Mouse (Mus musculus): ENCODE results near the gene Clns1a.
A peak's percentile ranks its signal among the peaks of the same experiment; 100 is the strongest.

The Clns1a gene

DNA sequence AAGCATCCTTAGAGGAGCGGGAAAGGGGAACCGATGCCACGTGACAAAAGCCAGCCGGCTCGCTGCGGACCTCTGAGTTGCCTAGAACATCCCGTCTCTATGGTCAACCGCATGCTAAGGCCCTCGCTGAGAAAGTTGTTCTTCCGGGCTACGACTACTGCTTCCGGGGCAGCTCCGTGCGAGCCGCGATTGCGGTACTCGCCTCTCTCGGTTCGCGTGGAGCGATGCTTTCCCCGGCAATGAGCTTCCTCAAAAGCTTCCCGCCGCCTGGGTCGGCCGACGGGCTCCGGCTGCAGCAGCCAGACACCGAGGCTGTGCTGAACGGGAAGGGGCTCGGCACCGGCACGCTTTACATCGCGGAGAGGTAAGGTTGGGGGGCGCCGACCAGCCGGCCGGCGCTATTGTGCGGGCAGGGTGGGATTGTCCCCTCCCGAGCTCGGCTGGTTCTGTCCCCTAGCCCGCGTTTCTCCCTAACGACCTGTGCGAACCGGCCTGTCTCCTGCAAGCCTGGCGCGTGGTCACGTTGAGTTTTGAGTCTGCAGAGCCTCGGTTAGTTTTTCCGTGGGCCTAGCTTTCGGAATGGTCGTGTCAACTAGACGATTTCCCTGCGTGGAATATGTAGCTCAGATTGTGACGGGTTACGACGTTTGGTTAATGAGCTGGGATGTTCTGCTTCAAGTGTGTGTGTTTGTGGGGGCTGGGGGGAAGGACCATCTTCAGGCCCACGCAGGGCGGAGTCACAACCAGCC, at the start of gene Clns1a:
Gene Clns1a, plus strand, starts transcription at position 129 of the 749 bp plus-strand sequence.
- DNase-seq (ENCODE audit: low read depth) = peak; percentile 65

GRCm38 (mm10) chr7:97647656-97648055, 48.8 kb upstream of the Clns1a start:
- no peak for DNase-seq (ENCODE audit: low read depth)

- no peak for DNase-seq (ENCODE audit: low read depth)
Measured at GRCm38 (mm10) chr7:97650729-97651128, 45.7 kb upstream of the Clns1a start.

- no peak for DNase-seq (ENCODE audit: low read depth)
Measured at GRCm38 (mm10) chr7:97656144-97656543, 40.3 kb upstream of the Clns1a start.

- DNase-seq (ENCODE audit: low read depth) = no peak
Measured at GRCm38 (mm10) chr7:97661634-97662033, 34.8 kb upstream of the Clns1a start.

GRCm38 (mm10) chr7:97679239-97679638, 17.2 kb upstream of the Clns1a start:
- peak; percentile 0 for DNase-seq (ENCODE audit: low read depth)

GRCm38 (mm10) chr7:97687831-97688230, 8.6 kb upstream of the Clns1a start:
- no peak for DNase-seq (ENCODE audit: low read depth)

DNA sequence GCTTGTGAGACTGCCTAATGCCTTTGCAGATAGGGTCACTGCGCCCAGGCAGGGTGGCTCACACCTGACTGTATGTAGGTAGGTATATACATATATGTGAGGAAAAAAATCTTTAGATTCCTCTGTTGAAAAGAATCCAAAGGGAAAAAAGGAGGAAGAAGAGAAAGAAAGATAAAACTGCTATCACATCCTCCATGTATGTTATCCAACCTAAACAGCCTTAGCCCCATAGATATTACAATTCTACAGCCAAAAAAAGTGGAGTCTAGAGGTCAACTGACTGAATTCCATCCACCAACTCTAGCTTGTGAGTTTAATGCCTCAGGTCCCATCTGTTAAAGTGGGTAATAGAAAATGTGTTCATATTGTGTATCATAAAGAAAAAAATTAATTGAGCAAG, 993 bp upstream of the Clns1a start:
- no peak for DNase-seq (ENCODE audit: low read depth)

DNA sequence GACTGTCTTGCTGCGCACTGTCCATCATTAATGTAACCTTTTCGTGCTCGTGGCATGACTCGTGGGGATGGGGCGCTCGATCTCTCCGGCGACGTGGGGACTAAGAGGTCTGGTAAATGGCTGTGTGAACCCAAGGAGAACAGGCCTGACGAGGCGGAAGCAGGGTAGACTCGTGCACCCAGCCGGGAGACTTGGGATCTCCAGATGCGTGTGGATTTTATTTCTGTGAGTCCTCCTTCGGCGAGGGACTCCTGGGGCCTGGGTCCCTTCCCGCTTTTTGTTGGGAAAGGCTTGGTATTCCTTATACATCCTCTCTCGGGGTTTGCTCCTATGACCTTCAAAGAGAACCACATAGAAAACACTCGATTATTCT, 315 bp upstream of the Clns1a start:
- DNase-seq (ENCODE audit: low read depth) = no peak

DNA sequence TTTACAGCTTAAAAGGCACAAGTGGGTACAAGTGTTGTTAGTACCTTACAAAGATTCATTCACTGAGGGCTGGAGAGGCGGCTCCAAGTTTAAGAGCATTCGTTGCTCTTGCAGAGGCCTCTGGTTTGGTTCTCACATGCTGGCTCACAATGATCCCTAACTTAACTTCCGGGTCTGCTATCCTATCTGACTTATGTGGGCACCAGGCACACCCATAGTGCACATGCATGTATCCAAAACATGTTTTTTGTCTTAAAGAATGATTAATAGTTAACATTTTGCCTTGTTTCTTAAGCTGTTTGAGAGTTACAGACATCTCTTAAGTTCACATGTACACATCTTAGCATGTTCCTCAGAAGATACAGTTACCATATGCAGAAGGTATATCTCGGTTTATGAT, 3.7 kb downstream of the Clns1a start:
- DNase-seq (ENCODE audit: low read depth) = no peak

DNA sequence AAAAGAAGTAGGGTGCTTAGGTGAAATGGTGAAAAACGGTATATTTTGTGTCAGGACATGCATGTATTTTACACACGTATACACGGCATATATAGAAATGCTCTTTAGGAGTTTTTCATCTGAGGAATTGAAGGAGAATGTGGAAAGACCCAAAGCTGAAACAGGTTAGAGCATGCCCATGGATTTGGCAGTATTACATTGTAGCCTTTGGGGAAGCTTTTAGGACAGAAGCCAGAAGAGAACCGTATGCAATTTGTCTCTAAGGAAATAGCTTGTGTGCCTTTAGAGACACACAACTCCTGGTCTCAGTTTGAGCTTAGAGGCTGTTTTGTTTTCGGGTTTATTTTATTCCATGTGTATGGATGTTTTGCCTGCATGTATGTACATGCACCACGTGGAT, 4.7 kb downstream of the Clns1a start:
- no peak for DNase-seq (ENCODE audit: low read depth)

- DNase-seq (ENCODE audit: low read depth) = no peak
Measured at GRCm38 (mm10) chr7:97707123-97707522, 10.7 kb downstream of the Clns1a start.

- peak; percentile 53 for DNase-seq (ENCODE audit: low read depth)
Measured at GRCm38 (mm10) chr7:97707809-97708208, 11.4 kb downstream of the Clns1a start.

DNA sequence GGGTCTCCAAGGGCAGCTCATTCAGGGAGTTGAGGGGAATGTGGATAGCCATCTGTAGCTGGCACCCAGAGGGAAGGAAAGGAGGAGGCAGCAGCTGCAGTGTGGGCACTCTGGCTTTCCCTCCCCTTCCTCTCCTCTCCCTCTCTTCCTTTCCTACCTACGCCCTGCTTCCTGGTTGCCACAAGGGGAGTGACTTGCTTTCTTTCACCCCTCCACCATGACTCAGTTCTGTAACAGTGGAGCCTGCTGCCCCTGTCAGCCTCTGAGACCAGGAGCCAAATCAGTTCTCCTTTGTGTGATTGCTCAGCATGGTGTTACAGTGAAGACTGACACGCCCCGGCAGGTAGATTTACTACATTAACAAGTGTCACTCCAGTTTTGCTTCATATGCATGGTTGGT, 12.8 kb downstream of the Clns1a start:
- no peak for DNase-seq (ENCODE audit: low read depth)

DNA sequence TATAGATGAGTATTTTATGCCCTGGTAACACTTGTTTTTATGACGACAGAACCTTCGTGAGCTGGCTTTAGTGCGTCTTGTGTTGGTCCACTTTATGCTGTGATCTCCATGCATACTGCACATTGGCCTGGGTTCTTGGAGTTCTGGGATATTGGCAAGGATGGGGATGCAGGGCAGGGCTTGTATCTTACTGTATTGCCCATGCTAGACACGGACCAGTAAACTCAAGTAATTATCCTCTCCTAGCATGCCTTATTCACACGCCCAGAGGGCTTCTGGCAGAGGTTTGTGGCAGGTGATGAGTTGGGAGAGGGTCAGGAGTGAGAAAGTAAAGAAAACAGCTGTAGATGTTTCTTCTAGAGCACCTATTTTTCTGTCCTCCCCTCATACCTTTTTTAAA, 18.2 kb downstream of the Clns1a start:
- DNase-seq (ENCODE audit: low read depth) = no peak

DNA sequence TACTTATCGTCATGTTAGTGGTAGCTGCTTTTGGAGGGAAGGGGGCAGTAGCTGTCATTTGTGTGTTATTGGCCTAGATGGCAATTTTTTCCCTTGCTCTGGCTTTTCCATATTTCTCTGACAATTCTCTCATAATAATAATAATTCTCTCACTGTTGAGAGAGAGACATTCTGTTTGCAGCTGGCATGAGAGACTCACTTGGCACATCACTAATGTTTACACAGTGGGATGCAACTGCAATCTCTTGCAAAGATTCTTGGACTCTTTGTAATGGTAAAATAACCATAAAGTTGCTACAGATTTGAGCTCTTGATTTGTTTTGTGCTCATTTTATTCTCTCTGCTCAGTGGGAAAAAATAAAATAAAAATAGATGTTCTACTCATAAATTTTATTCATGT, 20.9 kb downstream of the Clns1a start:
- no peak for DNase-seq (ENCODE audit: low read depth)

DNA sequence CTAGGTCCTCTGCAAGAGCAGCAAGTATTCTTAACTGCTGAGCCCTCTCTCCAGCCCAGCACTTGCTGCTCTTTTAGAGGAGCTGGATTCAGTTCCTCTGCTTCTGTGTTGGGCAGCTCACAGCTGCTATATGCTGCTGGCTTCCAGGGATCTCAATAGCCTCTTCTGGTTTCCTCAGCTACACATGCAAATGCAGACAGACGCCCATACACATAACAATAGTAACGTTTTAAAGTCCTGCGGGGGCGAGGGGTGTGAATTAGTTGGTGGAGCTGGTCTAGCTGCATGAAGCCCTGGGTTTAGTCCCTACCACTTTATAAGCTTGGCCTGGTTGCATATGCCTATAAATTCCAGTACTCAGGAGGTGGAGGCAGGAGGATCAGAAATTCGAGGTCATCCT, 22.6 kb downstream of the Clns1a start:
- DNase-seq (ENCODE audit: low read depth) = no peak

- DNase-seq (ENCODE audit: low read depth) = no peak
Measured at GRCm38 (mm10) chr7:97720109-97720508, 23.7 kb downstream of the Clns1a start.

DNA sequence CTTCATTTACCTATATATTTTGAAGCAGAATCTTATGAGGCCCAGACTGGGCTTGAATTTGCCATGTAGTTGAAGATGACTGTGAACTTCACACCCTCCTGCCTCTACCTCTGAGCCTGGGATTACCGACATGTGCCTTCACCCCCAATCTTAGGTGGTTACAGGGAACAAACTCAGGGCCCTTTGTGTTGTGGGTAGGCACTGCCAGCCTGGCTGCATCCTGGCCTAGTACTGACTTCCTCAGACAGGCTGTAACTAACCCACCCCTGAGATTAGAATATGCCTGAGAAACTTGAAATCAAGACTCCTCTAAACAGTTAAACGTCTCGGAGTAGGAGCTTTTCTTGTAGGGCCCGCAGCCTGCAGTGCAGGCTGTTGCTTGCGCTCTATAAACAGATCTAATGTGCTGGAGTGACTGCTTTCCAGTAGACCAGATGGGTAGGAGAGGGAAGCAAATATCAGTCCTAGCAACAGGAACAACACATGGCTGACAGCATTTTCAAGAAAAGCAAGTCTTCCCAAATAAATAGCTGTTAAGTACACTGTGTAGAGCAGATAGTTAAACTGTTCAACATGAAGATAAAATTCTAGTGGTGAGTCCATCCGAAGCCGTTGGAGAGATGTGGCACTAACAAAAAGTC, 26.0 kb downstream of the Clns1a start:
- DNase-seq (ENCODE audit: low read depth) = no peak

GRCm38 (mm10) chr7:97723646-97724538, 27.5 kb downstream of the Clns1a start:
- DNase-seq (ENCODE audit: low read depth) = no peak

GRCm38 (mm10) chr7:97725401-97725800, 29.0 kb downstream of the Clns1a start:
- no peak for DNase-seq (ENCODE audit: low read depth)

DNA sequence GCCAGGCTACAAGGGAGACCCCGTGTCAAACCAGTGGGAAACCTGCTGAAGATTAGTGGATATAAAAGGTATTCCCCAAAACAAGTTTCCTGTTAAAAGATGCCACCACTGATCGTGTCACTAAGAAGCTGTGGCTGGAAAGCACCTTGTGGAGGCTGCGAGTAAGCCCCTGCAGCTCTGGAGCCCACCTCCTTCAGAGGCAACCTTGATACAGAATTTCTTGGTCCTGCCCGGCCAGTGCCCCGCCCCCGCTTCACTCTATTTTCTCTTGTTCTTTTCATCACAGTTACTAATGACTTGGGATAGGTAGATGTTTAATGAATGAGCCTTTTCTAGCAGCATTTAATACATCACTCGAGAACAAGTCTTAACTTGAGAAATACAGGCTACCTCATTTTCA, 29.6 kb downstream of the Clns1a start:
- no peak for DNase-seq (ENCODE audit: low read depth)

DNA sequence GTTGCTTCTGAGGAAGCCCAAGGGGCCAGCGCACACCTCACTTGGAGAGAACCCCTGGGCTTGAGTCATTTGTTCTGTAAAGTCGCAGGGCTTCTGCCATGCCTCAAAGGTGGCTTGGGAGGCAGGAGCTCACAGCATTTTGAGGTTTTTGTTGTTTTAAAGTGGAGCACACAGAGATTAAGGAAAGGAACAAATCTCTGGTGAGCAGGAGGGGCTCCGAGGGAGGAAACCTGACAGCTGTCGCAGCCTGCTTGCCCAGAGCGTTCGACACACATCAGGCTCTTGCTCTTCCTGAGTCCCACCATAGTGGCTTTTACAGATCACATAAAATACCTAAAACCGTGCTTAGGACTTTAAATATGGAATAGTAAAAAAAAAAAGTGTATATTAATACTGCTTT, 30.3 kb downstream of the Clns1a start:
- no peak for DNase-seq (ENCODE audit: low read depth)
